Mouse (Mus musculus): ENCODE measurements around the gene Aifm2.

- TF ChIP-seq EP300 (IDR thresholded peaks at IDR 0.05; ENCODE audit: low read length), result no peak
- no peak for TF ChIP-seq MXI1 (IDR thresholded peaks at IDR 0.05; ENCODE audit: low read depth, low read length)
- TF ChIP-seq CTCF (conservative IDR thresholded peaks at IDR 0.05 in 1 of 2, IDR thresholded peaks at IDR 0.05 in 1 of 2; ENCODE audit: low read depth in 2 of 2, low read length in 2 of 2), result no peak
- no peak for TF ChIP-seq CHD1 (IDR thresholded peaks at IDR 0.05; ENCODE audit: low read depth, low read length)
- no peak for TF ChIP-seq POLR2A (IDR thresholded peaks at IDR 0.05; ENCODE audit: low read depth, low read length)
- no peak for TF ChIP-seq USF1 (IDR thresholded peaks at IDR 0.05; ENCODE audit: low read depth, low read length)
Measured at GRCm38 (mm10) chr10:61759869-61760268, 44.8 kb downstream of the Aifm2 start.

Data from CH12.LX (cell line).